In genomic region chr12:101027451-101028246, GRCm38 (mm10) we compare ENCODE assay signal across 1 mouse cellular context.
TF ChIP-seq lines count a peak whose summit lies in the region.

No protein-coding gene starts in this region.

TF ChIP-seq in CH12.LX, 34 proteins besides CTCF, POLR2A, EP300 and RAD21 (continued from another document):
- TF ChIP-seq JUND (conservative IDR thresholded peaks at IDR 0.05; ENCODE audit: low read depth, low read length) = no peak; the same call in 1 of the 2 replicates
- TF ChIP-seq MAX (IDR thresholded peaks at IDR 0.05; ENCODE audit: low read length) = no peak
- no peak for TF ChIP-seq ZC3H11A (IDR thresholded peaks at IDR 0.05; ENCODE audit: low read depth, low read length)
- TF ChIP-seq MEF2A (IDR thresholded peaks at IDR 0.05; ENCODE audit: borderline replicate concordance, low read depth, low read length) = peak; percentile 40; the same call in 1 of the 2 replicates
